Mouse (Mus musculus): ENCODE measurements at regions not wholly inside any gene's neighbourhood (a gene's known extent, or its start where the extent isn't known, plus 50 kb on each side); places are given as distances from the start of the nearest gene placed in this dataset.
"Not testable (repeated sequence)": the region's sequence is repeated elsewhere in the genome, so short reads cannot be mapped to it uniquely, and the experiment has no call there.

DNA sequence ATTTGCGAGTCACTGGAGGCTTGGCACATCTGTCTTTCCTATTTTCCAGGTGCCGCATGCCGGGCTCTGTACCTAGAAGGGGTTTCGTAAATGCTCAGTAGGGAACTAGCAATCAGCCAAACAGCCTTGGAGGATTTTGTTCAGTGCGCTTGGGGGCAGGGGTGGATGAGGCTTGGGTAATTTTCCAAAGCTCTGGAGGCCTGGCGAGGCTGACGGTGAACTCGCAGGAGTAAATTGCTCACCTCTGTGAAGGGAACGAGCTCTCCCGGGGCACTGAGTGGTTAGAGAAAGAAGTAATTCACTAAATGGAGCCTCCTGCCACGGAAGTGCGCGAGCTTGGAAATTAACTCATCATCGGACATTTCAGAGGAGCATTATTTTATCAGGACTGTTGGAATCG lies 110.0 kb downstream of the Fam43a start:
- H3K9me3 ChIP-seq (replicated peaks; ENCODE audit: control insufficient read depth, low read length): no peaks in the 10 kb centered on the region; the same call in 1 of the 2 replicates
- no peak overlapping the region for H3K4me3 ChIP-seq (ENCODE audit: low read depth, low read length)
- no peak overlapping the region for H3K9ac ChIP-seq (ENCODE audit: low read depth, low read length)
- no peaks in the 10 kb centered on the region for H3K4me1 ChIP-seq (ENCODE audit: control insufficient read depth, insufficient read depth, low read length)
- ATAC-seq (replicated peaks; ENCODE audit: insufficient number of reproducible peaks, low FRiP score, low TSS enrichment): no peak
- H3K36me3 ChIP-seq (ENCODE audit: control insufficient read depth, insufficient read depth, low read length): no peaks in the 10 kb centered on the region
- no peak overlapping the region for H3K27ac ChIP-seq (ENCODE audit: low read depth, low read length)
- H3K27me3 ChIP-seq (ENCODE audit: control insufficient read depth, insufficient read depth, low read length): no peaks in the 10 kb centered on the region
- WGBS (ENCODE audit: insufficient replicate concordance): 76% methylated on average over 15 of the region's 15 CpGs
- H3K4me2 ChIP-seq: no peak overlapping the region

DNA sequence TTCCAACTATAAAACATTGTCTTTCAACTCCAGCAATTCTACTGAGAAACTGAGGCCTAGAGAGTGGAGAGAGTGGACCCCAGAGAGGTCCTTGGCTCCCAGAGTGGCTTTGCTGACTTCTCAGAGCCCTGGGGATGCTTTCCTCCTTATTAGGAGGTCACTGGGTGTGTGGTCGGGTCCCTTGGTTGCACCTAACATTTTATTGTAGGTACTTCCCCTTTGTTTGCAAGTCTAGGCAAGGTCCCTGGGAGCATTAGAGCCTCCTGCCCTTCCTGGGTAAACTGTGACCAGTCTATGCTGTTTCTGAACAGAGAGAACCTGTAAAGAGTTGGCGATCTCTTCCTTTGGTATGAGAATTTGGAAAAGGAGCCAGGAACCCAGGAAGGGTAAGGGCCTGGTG lies 110.5 kb downstream of the Fam43a start:
- no peak for ATAC-seq (replicated peaks; ENCODE audit: insufficient number of reproducible peaks, low FRiP score, low TSS enrichment)

DNA sequence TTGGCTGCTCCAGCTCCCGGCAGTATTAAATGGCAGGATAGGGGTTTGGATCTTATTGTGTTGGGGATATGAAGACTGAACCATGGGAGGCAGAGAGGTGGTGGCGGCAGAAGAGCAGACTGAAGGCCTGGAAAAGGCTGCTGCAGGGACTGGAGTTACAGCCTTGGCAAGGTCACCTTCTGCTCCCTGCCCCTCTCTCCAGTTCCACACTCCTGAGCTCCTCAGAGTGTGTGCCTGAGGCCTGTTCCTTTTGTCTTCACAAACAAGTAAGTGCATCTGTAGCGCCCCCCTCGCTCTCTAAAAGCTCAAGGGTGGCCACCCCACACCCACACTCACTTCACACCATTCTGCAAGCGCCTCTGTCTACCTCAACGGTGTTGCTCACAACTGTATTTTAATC lies 113.0 kb downstream of the Fam43a start:
- H3K4me1 ChIP-seq (ENCODE audit: control insufficient read depth, insufficient read depth, low read length): no peaks in the 10 kb centered on the region
- H3K4me2 ChIP-seq: no peak overlapping the region
- WGBS (ENCODE audit: insufficient replicate concordance): 71% methylated on average over 6 of the region's 6 CpGs
- no peaks in the 10 kb centered on the region for H3K36me3 ChIP-seq (ENCODE audit: control insufficient read depth, insufficient read depth, low read length)
- H3K27ac ChIP-seq (ENCODE audit: low read depth, low read length): no peak overlapping the region
- H3K27me3 ChIP-seq (ENCODE audit: control insufficient read depth, insufficient read depth, low read length): no peaks in the 10 kb centered on the region
- H3K9ac ChIP-seq (ENCODE audit: low read depth, low read length): peak overlapping the region; percentile 10; the same call in 1 of the 2 replicates
- no peak overlapping the region for H3K4me3 ChIP-seq (ENCODE audit: low read depth, low read length)
- no peak for ATAC-seq (replicated peaks; ENCODE audit: insufficient number of reproducible peaks, low FRiP score, low TSS enrichment)
- no peaks in the 10 kb centered on the region; the same call in 1 of the 2 replicates for H3K9me3 ChIP-seq (replicated peaks; ENCODE audit: control insufficient read depth, low read length)

More for the DNA sequence above, 110.5 kb downstream of the Fam43a start:
- no peaks in the 10 kb centered on the region for H3K27me3 ChIP-seq (ENCODE audit: control insufficient read depth, insufficient read depth, low read length)
- no peaks in the 10 kb centered on the region for H3K4me1 ChIP-seq (ENCODE audit: control insufficient read depth, insufficient read depth, low read length)
- H3K9ac ChIP-seq (ENCODE audit: low read depth, low read length): no peak overlapping the region
- H3K9me3 ChIP-seq (replicated peaks; ENCODE audit: control insufficient read depth, low read length): no peaks in the 10 kb centered on the region; the same call in 1 of the 2 replicates
- H3K27ac ChIP-seq (ENCODE audit: low read depth, low read length): no peak overlapping the region
- H3K4me3 ChIP-seq (ENCODE audit: low read depth, low read length): no peak overlapping the region
- H3K36me3 ChIP-seq (ENCODE audit: control insufficient read depth, insufficient read depth, low read length): no peaks in the 10 kb centered on the region
- H3K4me2 ChIP-seq: no peak overlapping the region
- WGBS (ENCODE audit: insufficient replicate concordance): 78% methylated on average over 2 of the region's 2 CpGs

DNA sequence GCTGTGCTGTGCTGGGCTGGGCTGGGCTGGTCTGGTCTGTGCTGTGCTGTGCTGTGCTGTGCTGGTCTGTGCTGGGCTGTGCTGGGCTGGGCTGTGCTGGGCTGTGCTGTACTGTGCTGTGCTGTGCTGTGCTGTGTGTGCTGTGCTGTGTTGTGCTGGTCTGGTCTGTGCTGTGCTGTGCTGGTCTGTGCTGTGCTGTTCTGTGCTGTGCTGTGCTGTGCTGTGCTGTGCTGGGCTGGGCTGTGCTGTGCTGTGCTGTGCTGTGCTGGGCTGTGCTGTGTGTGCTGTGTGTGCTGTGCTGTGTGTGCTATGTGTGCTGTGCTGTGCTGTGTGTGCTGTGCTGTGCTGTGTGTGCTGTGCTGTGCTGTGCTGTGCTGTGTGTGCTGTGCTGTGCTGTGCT lies 118.1 kb downstream of the Fam43a start:
- H3K4me2 ChIP-seq; ATAC-seq (replicated peaks; ENCODE audit: insufficient number of reproducible peaks, low FRiP score, low TSS enrichment); H3K36me3 ChIP-seq (ENCODE audit: control insufficient read depth, insufficient read depth, low read length); H3K27ac ChIP-seq (ENCODE audit: low read depth, low read length); H3K9ac ChIP-seq (ENCODE audit: low read depth, low read length); H3K4me3 ChIP-seq (ENCODE audit: low read depth, low read length); H3K4me1 ChIP-seq (ENCODE audit: control insufficient read depth, insufficient read depth, low read length); H3K9me3 ChIP-seq (replicated peaks; ENCODE audit: control insufficient read depth, low read length); H3K27me3 ChIP-seq (ENCODE audit: control insufficient read depth, insufficient read depth, low read length): not testable (repeated sequence)

DNA sequence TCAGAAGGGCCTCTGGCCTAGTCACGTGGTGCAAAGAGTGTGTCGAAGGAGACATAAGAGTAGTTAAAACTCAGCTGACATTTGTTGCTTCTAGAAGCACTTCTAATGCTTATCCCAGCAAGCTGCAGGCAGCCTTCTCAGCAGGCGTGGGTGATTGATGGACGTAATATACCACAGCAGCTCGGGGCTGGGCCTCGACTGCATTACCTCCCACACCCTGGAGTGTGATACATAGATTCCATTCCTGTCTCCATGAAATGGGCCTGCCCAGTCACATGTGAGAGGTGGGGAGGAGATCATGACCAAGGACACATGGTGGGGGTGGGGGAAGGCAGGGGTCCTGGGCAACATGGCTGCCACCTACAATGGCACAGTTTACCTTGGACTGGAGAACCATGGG lies 121.3 kb downstream of the Fam43a start:
- ATAC-seq (replicated peaks; ENCODE audit: insufficient number of reproducible peaks, low FRiP score, low TSS enrichment): no peak
- no peak overlapping the region for H3K4me3 ChIP-seq (ENCODE audit: low read depth, low read length)
- no peaks in the 10 kb centered on the region for H3K27me3 ChIP-seq (ENCODE audit: control insufficient read depth, insufficient read depth, low read length)
- no peak overlapping the region; the same call in 1 of the 2 replicates for H3K9ac ChIP-seq (ENCODE audit: low read depth, low read length)
- H3K9me3 ChIP-seq (replicated peaks; ENCODE audit: control insufficient read depth, low read length): no peaks in the 10 kb centered on the region
- 40% methylated on average over 6 of the region's 6 CpGs for WGBS (ENCODE audit: insufficient replicate concordance)
- no peak overlapping the region for H3K4me2 ChIP-seq
- no peaks in the 10 kb centered on the region for H3K36me3 ChIP-seq (ENCODE audit: control insufficient read depth, insufficient read depth, low read length)
- no peak overlapping the region for H3K27ac ChIP-seq (ENCODE audit: low read depth, low read length)
- H3K4me1 ChIP-seq (ENCODE audit: control insufficient read depth, insufficient read depth, low read length): no peaks in the 10 kb centered on the region

DNA sequence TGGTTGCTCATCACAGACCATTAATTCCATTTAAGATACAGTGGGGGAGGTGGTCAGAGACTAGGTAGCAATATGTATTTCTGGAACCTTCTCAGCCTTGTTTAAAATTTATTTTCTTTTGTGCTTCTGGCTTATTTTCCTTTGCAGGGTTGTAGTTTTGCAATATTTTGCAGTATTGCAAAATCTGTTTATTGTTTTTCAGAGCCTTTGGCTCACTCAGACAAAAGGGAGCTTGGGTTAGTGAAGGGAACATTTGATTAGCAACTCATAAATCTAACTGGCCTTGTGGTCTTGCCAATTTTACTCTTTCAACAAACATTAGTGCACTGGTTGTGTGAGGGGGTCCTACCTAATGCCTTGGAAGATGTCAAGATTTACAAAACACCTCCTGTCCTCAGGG lies 121.7 kb downstream of the Fam43a start:
- no peaks in the 10 kb centered on the region for H3K36me3 ChIP-seq (ENCODE audit: control insufficient read depth, insufficient read depth, low read length)
- H3K9ac ChIP-seq (ENCODE audit: low read depth, low read length): no peak overlapping the region
- H3K27ac ChIP-seq (ENCODE audit: low read depth, low read length): no peak overlapping the region
- H3K4me3 ChIP-seq (ENCODE audit: low read depth, low read length): no peak overlapping the region
- no peaks in the 10 kb centered on the region for H3K4me1 ChIP-seq (ENCODE audit: control insufficient read depth, insufficient read depth, low read length)
- no peak overlapping the region for H3K4me2 ChIP-seq
- no peak for ATAC-seq (replicated peaks; ENCODE audit: insufficient number of reproducible peaks, low FRiP score, low TSS enrichment)
- H3K9me3 ChIP-seq (replicated peaks; ENCODE audit: control insufficient read depth, low read length): no peaks in the 10 kb centered on the region
- H3K27me3 ChIP-seq (ENCODE audit: control insufficient read depth, insufficient read depth, low read length): no peaks in the 10 kb centered on the region

DNA sequence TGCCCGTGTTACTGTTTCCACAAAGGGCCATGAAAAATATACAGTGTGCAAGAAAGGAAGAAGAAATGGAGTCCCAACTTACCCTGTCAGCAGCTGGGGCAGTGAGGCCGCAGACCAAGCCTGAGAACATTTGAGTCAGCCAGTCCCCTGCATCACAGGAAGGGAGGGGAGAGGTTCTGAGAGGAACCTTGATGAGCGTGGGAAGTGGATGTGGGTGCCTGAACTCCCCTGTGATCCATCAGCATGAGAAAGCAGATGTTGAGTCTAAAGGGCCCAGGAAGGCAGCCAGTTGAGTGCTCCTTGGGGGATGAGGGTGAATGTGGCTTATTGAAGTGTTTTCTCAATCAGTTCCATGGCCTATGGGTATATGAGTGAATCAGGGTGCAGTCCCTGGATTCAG lies 122.8 kb downstream of the Fam43a start:
- Histone ChIP-seq H3K4me3 (ENCODE audit: low read depth, low read length) (no peak overlapping the region), H3K4me2 (no peak overlapping the region), H3K9me3 (replicated peaks; ENCODE audit: control insufficient read depth, low read length) (no peaks in the 10 kb centered on the region), H3K27ac (ENCODE audit: low read depth, low read length) (no peak overlapping the region), H3K36me3 (ENCODE audit: control insufficient read depth, insufficient read depth, low read length) (no peaks in the 10 kb centered on the region), H3K27me3 (ENCODE audit: control insufficient read depth, insufficient read depth, low read length) (no peaks in the 10 kb centered on the region), H3K9ac (ENCODE audit: low read depth, low read length) (no peak overlapping the region), H3K4me1 (ENCODE audit: control insufficient read depth, insufficient read depth, low read length) (no peaks in the 10 kb centered on the region)
- no peak for ATAC-seq (replicated peaks; ENCODE audit: insufficient number of reproducible peaks, low FRiP score, low TSS enrichment)
- WGBS (ENCODE audit: insufficient replicate concordance): 73% methylated on average over 3 of the region's 3 CpGs

DNA sequence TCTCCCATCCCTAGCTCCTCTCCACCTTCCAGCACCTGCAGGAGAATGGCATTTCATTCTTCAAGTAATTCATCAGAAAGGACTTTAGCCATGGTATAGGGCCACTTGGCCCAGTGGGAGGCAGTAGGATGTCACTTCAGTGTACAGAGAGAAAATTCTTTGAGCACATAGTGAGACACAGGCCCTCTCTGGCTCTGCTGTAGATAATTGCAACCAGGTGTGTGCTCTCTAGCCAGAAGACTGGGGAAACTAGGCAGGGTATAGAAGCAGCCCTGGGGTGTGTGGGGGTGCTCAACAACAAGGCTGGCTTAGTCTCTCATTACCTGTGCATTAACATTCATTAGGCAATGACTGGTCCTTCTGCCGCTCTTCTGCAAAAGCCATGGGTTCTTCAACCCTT lies 125.1 kb downstream of the Fam43a start:
- no peaks in the 10 kb centered on the region for H3K4me1 ChIP-seq (ENCODE audit: control insufficient read depth, insufficient read depth, low read length)
- no peaks in the 10 kb centered on the region for H3K36me3 ChIP-seq (ENCODE audit: control insufficient read depth, insufficient read depth, low read length)
- WGBS (ENCODE audit: insufficient replicate concordance): 100% methylated on average over 1 of the region's 1 CpGs
- H3K4me3 ChIP-seq (ENCODE audit: low read depth, low read length): no peak overlapping the region
- H3K4me2 ChIP-seq: no peak overlapping the region
- H3K27ac ChIP-seq (ENCODE audit: low read depth, low read length): no peak overlapping the region
- H3K27me3 ChIP-seq (ENCODE audit: control insufficient read depth, insufficient read depth, low read length): no peaks in the 10 kb centered on the region
- H3K9me3 ChIP-seq (replicated peaks; ENCODE audit: control insufficient read depth, low read length): no peaks in the 10 kb centered on the region
- no peak overlapping the region for H3K9ac ChIP-seq (ENCODE audit: low read depth, low read length)
- ATAC-seq (replicated peaks; ENCODE audit: insufficient number of reproducible peaks, low FRiP score, low TSS enrichment): no peak

DNA sequence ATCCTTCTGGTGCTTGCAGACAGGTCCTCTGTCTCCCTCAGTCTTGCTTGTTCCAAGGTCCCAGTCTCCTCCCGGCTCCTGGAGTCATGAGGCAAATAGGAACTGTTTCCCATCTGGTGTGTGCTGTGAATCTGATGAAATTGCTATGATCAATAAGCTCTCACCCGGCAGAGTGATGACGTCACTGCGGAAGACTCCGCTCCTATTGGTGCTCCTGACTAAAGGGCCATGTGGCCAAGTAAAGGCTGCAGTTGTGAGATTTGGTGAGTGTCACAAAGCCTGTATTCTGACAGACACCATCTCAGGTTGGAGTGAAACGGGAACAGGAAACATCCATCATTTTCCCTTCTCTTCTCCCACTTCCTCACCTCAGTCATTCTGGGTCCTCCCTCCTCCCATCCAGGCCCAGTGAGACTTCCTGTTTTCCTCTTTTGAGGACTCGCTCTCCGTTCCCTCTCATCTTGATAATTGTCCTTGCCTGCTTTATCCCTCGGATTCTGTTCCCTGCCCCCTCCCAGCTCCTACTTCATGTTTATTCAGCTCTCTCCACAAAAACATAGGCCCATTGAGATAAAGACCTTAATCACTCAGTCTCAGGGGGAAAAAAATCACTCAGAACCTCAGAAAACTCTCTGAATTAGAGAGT lies 133.4 kb downstream of the Fam43a start:
- ATAC-seq (replicated peaks; ENCODE audit: insufficient number of reproducible peaks, low FRiP score, low TSS enrichment): no peak
- whole genome bisulfite sequencing (ENCODE audit: insufficient replicate concordance): 40% methylated on average over 9 of the region's 9 CpGs

More for the DNA sequence above, 133.4 kb downstream of the Fam43a start:
- Histone ChIP-seq H3K9ac (ENCODE audit: low read depth, low read length) (no peak overlapping the region), H3K4me1 (ENCODE audit: control insufficient read depth, insufficient read depth, low read length) (peaks cover 24% of the 10 kb centered on the region), H3K27ac (ENCODE audit: low read depth, low read length) (no peak overlapping the region), H3K4me3 (ENCODE audit: low read depth, low read length) (no peak overlapping the region), H3K27me3 (ENCODE audit: control insufficient read depth, insufficient read depth, low read length) (no peaks in the 10 kb centered on the region), H3K36me3 (ENCODE audit: control insufficient read depth, insufficient read depth, low read length) (no peaks in the 10 kb centered on the region), H3K9me3 (replicated peaks; ENCODE audit: control insufficient read depth, low read length) (no peaks in the 10 kb centered on the region), H3K4me2 (no peak overlapping the region)

Measured in heart, embryonic 11.5 days (tissue).